Comparison of ENCODE assay signal across 9 mouse cellular contexts in genomic region chr3:151293981-151294605, GRCm38 (mm10).
A peak's percentile ranks its signal among the peaks of the same experiment; 100 is the strongest.
DNase-seq lines count a peak whose midpoint lies in the region; ATAC-seq and TF ChIP-seq lines count a peak whose summit lies in the region.
"Had no signal": no experiment of that assay in that cellular context is flagged by ENCODE, and none has a peak within 500 bp of the region (broad histone marks: within the 10 kb centered on the region; RNA-seq: fewer than 3 reads in every experiment).

No protein-coding gene starts in this region.

- ATAC-seq in hematopoietic stem cell, adult 5-6 weeks (replicated peaks in 1 of 2; ENCODE audit: insufficient read depth in 1 of 2, low FRiP score in 2 of 2, low TSS enrichment in 1 of 2, low read depth in 1 of 2, poor library complexity in 2 of 2, severe bottlenecking in 2 of 2): peak; percentile 96 to 97
- peak; percentile 58 for ATAC-seq in liver, embryonic 13.5 days (ENCODE audit: low read depth)
- peak; percentile 62; the same call in 1 of the 2 replicates for ATAC-seq in midbrain, embryonic 16.5 days
- ATAC-seq in frontal cortex, adult (ENCODE audit: low TSS enrichment): no peak

- intact Hi-C loops in left cerebral cortex, adult 2 months (cut with DNase I): no loop called here
- intact Hi-C loops in left cerebral cortex, postnatal 14 days (cut with DNase I): no loop called here

- 43% methylated on average over 11 of the region's 11 CpGs for WGBS in forebrain, embryonic 10.5 days
- 44% methylated on average over 11 of the region's 11 CpGs for WGBS in liver, embryonic 13.5 days (ENCODE audit: insufficient replicate concordance)
- WGBS in midbrain, embryonic 16.5 days: 17% methylated on average over 11 of the region's 11 CpGs

- no peak for DNase-seq in left cerebral cortex, adult 2 months (ENCODE audit: extremely low spot score in 1 of 2, low spot score in 2 of 2)
- DNase-seq in left cerebral cortex, postnatal 14 days (ENCODE audit: low spot score in 2 of 2): no peak
- peak; percentile 27 for DNase-seq in forebrain, embryonic 10.5 days (ENCODE audit: extremely low spot score, low spot score)
- DNase-seq in liver, embryonic 13.5 days: no peak
- no peak for DNase-seq in frontal cortex, postnatal 25 days (ENCODE audit: low spot score in 2 of 2)

- no peak overlapping the region for H3K4me3 ChIP-seq in left cerebral cortex, adult 2 months
- no peak overlapping the region for H3K4me3 ChIP-seq in forebrain, embryonic 10.5 days
- no peak overlapping the region for H3K4me3 ChIP-seq in liver, embryonic 13.5 days (replicated peaks)
- no peak overlapping the region for H3K4me3 ChIP-seq in midbrain, embryonic 16.5 days (ENCODE audit: low read depth, low read length)

- H3K4me1 ChIP-seq in forebrain, embryonic 10.5 days: peaks cover 16% of the 10 kb centered on the region
- no peaks in the 10 kb centered on the region for H3K4me1 ChIP-seq in liver, embryonic 13.5 days (replicated peaks)
- 0 out of 2 replicates have a peak, but pooled peaks cover 4% of the 10 kb centered on the region for H3K4me1 ChIP-seq in midbrain, embryonic 16.5 days (ENCODE audit: control insufficient read depth, insufficient read depth, low read length)

- no peaks in the 10 kb centered on the region for H3K36me3 ChIP-seq in forebrain, embryonic 10.5 days (replicated peaks)
- H3K36me3 ChIP-seq in liver, embryonic 13.5 days: no peaks in the 10 kb centered on the region
- no peaks in the 10 kb centered on the region for H3K36me3 ChIP-seq in midbrain, embryonic 16.5 days (ENCODE audit: control insufficient read depth, insufficient read depth, low read length)

- peak overlapping the region; percentile 75 for H3K27ac ChIP-seq in left cerebral cortex, adult 2 months
- H3K27ac ChIP-seq in forebrain, embryonic 10.5 days: peak overlapping the region; percentile 69
- H3K27ac ChIP-seq in liver, embryonic 13.5 days: no peak overlapping the region
- H3K27ac ChIP-seq in midbrain, embryonic 16.5 days (ENCODE audit: low read length): peak overlapping the region; percentile 13; the same call in 1 of the 2 replicates

- no peak overlapping the region for H3K4me2 ChIP-seq in liver, embryonic 13.5 days
- 0 out of 2 replicates have a peak overlapping the region, but pooled peaks have one; percentile 13 for H3K4me2 ChIP-seq in midbrain, embryonic 16.5 days (ENCODE audit: low read length)

- TF ChIP-seq CTCF in left cerebral cortex, adult 2 months (IDR thresholded peaks at IDR 0.05): no peak

- H3K27me3 ChIP-seq in forebrain, embryonic 10.5 days (ENCODE audit: poor library complexity, severe bottlenecking): no peaks in the 10 kb centered on the region
- H3K27me3 ChIP-seq in liver, embryonic 13.5 days: no peaks in the 10 kb centered on the region
- H3K27me3 ChIP-seq in midbrain, embryonic 16.5 days (ENCODE audit: control insufficient read depth, insufficient read depth, low read depth, low read length): no peaks in the 10 kb centered on the region
- H3K27me3 ChIP-seq: CH12.LX had no signal

- no peak overlapping the region for H3K9ac ChIP-seq in liver, embryonic 13.5 days
- H3K9ac ChIP-seq in midbrain, embryonic 16.5 days (ENCODE audit: low read depth, low read length): no peak overlapping the region

- H3K9me3 ChIP-seq in forebrain, embryonic 10.5 days: no peaks in the 10 kb centered on the region
- H3K9me3 ChIP-seq in liver, embryonic 13.5 days (replicated peaks): no peaks in the 10 kb centered on the region
- no peaks in the 10 kb centered on the region for H3K9me3 ChIP-seq in midbrain, embryonic 16.5 days (replicated peaks; ENCODE audit: control insufficient read depth, low read length, poor library complexity, severe bottlenecking)
